Mouse (Mus musculus) limb, embryonic 12.5 days (tissue): ENCODE data around the gene Cox7a1. TPM values are rescaled to one million over a fixed set of nuclear protein-coding genes. Genes with fewer than 3 reads are reported as not detected.
"Not testable (repeated sequence)": the region's sequence is repeated elsewhere in the genome, so short reads cannot be mapped to it uniquely, and the experiment has no call there.

Experiments used
- ATAC-seq: fragments of 200-750 bp; cut with Nextera tagmentation; 2 replicates; pipeline ENCODE4 v1.8.0; 2017; ENCODE audit warnings: low read depth, moderate TSS enrichment; ENCODE audit not compliant: insufficient number of reproducible peaks, insufficient read depth, low FRiP score, low TSS enrichment
- H3K27ac ChIP-seq: fragments of 300-500 bp; sonication (generic); 2 replicates; pipeline ENCODE4 v1.5.1; 2016; ENCODE audit warnings: mild to moderate bottlenecking, moderate library complexity
- H3K27me3 ChIP-seq: fragments of 300-500 bp; sonication (generic); 2 replicates; pipeline ENCODE4 v1.6.1; 2016; ENCODE audit warnings: mild to moderate bottlenecking, moderate library complexity
- H3K36me3 ChIP-seq: fragments of 300-500 bp; sonication (generic); 2 replicates; pipeline ENCODE4 v1.6.1; 2016; ENCODE audit warnings: mild to moderate bottlenecking, moderate library complexity
- H3K4me1 ChIP-seq: fragments of 300-500 bp; sonication (generic); replicated peaks from 2 replicates; pipeline ENCODE4 v1.6.1; 2016
- H3K4me2 ChIP-seq: fragments of 300-500 bp; sonication (generic); 2 replicates; pipeline ENCODE4 v1.6.1; 2016; ENCODE audit warnings: mild to moderate bottlenecking, moderate library complexity
- H3K4me3 ChIP-seq: fragments of 300-500 bp; sonication (generic); replicated peaks from 2 replicates; pipeline ENCODE4 v1.5.1; 2016; ENCODE audit warnings: mild to moderate bottlenecking
- H3K9ac ChIP-seq: fragments of 300-500 bp; sonication (generic); replicated peaks from 2 replicates; pipeline ENCODE4 v1.6.1; 2016; ENCODE audit warnings: mild to moderate bottlenecking, moderate library complexity
- H3K9me3 ChIP-seq: fragments of 300-500 bp; sonication (generic); 2 replicates; pipeline ENCODE4 v1.6.1; 2016; ENCODE audit warnings: mild to moderate bottlenecking, moderate library complexity
- WGBS: fragments of 180-500 bp; shearing (Covaris S2); methylation state at CpG from one replicate; pipeline ENCODE4 v1.1.7; 2016; 5-methylcytosine and 5-hydroxymethylcytosine counted together
- polyA plus RNA-seq: library from polyadenylated mRNA; unstranded; fragments of >200 nt; fragmentation: Nextera tagmentation; extraction: Ambion mirVana; gene quantifications from 2 replicates; pipeline ENCODE4 v1.2.1, GENCODE M21; 2016

The Cox7a1 gene
- polyA plus RNA-seq, 1 experiment from 2014 or later: 2.4 TPM

- ATAC-seq: no peak; the same call in 1 of the 2 replicates
- no peaks in the 10 kb centered on the region for H3K27me3 ChIP-seq
- peak overlapping the region; percentile 84 for H3K9ac ChIP-seq
- H3K4me3 ChIP-seq: peak overlapping the region; percentile 66
- peaks cover 25% of the 10 kb centered on the region for H3K9me3 ChIP-seq
- 26% methylated on average over 11 of the region's 11 CpGs for WGBS
- peaks cover 34% of the 10 kb centered on the region for H3K36me3 ChIP-seq
- H3K27ac ChIP-seq: no peak overlapping the region
- peaks cover 9% of the 10 kb centered on the region for H3K4me1 ChIP-seq
- H3K4me2 ChIP-seq: peak overlapping the region; percentile 65
Measured at GRCm38 (mm10) chr7:30170283-30170951, 13.5 kb upstream of the Cox7a1 start.

GRCm38 (mm10) chr7:30176474-30176873 is 7.5 kb upstream of the Cox7a1 start:
- 82% methylated on average over 12 of the region's 12 CpGs for WGBS
- peaks cover 32% of the 10 kb centered on the region for H3K36me3 ChIP-seq
- no peaks in the 10 kb centered on the region for H3K9me3 ChIP-seq

GRCm38 (mm10) chr7:30178256-30178655 is 5.7 kb upstream of the Cox7a1 start:
- WGBS: 85% methylated on average over 11 of the region's 11 CpGs
- H3K9me3 ChIP-seq: no peaks in the 10 kb centered on the region
- no peak overlapping the region for H3K4me3 ChIP-seq
- no peak overlapping the region for H3K4me2 ChIP-seq
- H3K36me3 ChIP-seq: peaks cover 32% of the 10 kb centered on the region
- H3K4me1 ChIP-seq: no peaks in the 10 kb centered on the region
- no peak overlapping the region for H3K9ac ChIP-seq
- H3K27me3 ChIP-seq: no peaks in the 10 kb centered on the region
- ATAC-seq: no peak
- H3K27ac ChIP-seq: no peak overlapping the region

More at GRCm38 (mm10) chr7:30176474-30176873, 7.5 kb upstream of the Cox7a1 start:
- Histone ChIP-seq H3K27me3 (no peaks in the 10 kb centered on the region), H3K4me2 (no peak overlapping the region), H3K4me3 (no peak overlapping the region), H3K27ac (no peak overlapping the region), H3K9ac (no peak overlapping the region), H3K4me1 (no peaks in the 10 kb centered on the region)
- ATAC-seq: no peak

- H3K4me3 ChIP-seq: no peak overlapping the region
- peaks cover 32% of the 10 kb centered on the region for H3K36me3 ChIP-seq
- no peak overlapping the region for H3K4me2 ChIP-seq
- no peak overlapping the region for H3K27ac ChIP-seq
- ATAC-seq: no peak
- whole genome bisulfite sequencing: 5% methylated on average over 4 of the region's 4 CpGs
- no peaks in the 10 kb centered on the region for H3K27me3 ChIP-seq
- H3K9ac ChIP-seq: no peak overlapping the region
- H3K4me1 ChIP-seq: peaks cover 5% of the 10 kb centered on the region; the same call in 1 of the 2 replicates
- no peaks in the 10 kb centered on the region for H3K9me3 ChIP-seq
Measured at GRCm38 (mm10) chr7:30181308-30181707, 2.6 kb upstream of the Cox7a1 start.

GRCm38 (mm10) chr7:30181929-30182328 is 2.0 kb upstream of the Cox7a1 start:
- H3K27ac ChIP-seq, ATAC-seq, H3K27me3 ChIP-seq, H3K4me2 ChIP-seq, H3K4me1 ChIP-seq, H3K4me3 ChIP-seq, H3K9ac ChIP-seq, H3K9me3 ChIP-seq: not testable (repeated sequence)
- peaks cover 32% of the 10 kb centered on the region for H3K36me3 ChIP-seq
- WGBS: 94% methylated on average over 10 of the region's 10 CpGs

GRCm38 (mm10) chr7:30183189-30183588 is 755 bp upstream of the Cox7a1 start:
- H3K4me3 ChIP-seq, H3K9me3 ChIP-seq, H3K27me3 ChIP-seq, H3K9ac ChIP-seq, H3K27ac ChIP-seq, H3K4me2 ChIP-seq, ATAC-seq, H3K4me1 ChIP-seq: not testable (repeated sequence)
- H3K36me3 ChIP-seq: peaks cover 35% of the 10 kb centered on the region
- 86% methylated on average over 6 of the region's 7 CpGs for WGBS

GRCm38 (mm10) chr7:30184641-30185348 is 851 bp downstream of the Cox7a1 start:
- H3K36me3 ChIP-seq: peaks cover 41% of the 10 kb centered on the region
- no peak for ATAC-seq
- 68% methylated on average over 13 of the region's 13 CpGs for WGBS
- H3K9ac ChIP-seq: no peak overlapping the region
- H3K27me3 ChIP-seq: no peaks in the 10 kb centered on the region
- no peaks in the 10 kb centered on the region for H3K9me3 ChIP-seq
- H3K4me3 ChIP-seq: no peak overlapping the region
- H3K4me1 ChIP-seq: peaks cover 5% of the 10 kb centered on the region; the same call in 1 of the 2 replicates
- no peak overlapping the region for H3K4me2 ChIP-seq
- H3K27ac ChIP-seq: no peak overlapping the region

GRCm38 (mm10) chr7:30188344-30189115 is 4.6 kb downstream of the Cox7a1 start:
- no peaks in the 10 kb centered on the region for H3K27me3 ChIP-seq
- no peaks in the 10 kb centered on the region for H3K9me3 ChIP-seq
- H3K4me1 ChIP-seq: peaks cover 17% of the 10 kb centered on the region
- no peak overlapping the region for H3K4me2 ChIP-seq
- no peak for ATAC-seq
- H3K9ac ChIP-seq: no peak overlapping the region
- peaks cover 70% of the 10 kb centered on the region for H3K36me3 ChIP-seq
- no peak overlapping the region for H3K27ac ChIP-seq
- WGBS: 76% methylated on average over 12 of the region's 12 CpGs
- H3K4me3 ChIP-seq: no peak overlapping the region

- 82% methylated on average over 4 of the region's 4 CpGs for WGBS
Measured at GRCm38 (mm10) chr7:30189116-30189491, 5.2 kb downstream of the Cox7a1 start.

GRCm38 (mm10) chr7:30192088-30192487 is 8.1 kb downstream of the Cox7a1 start:
- 88% methylated on average over 12 of the region's 12 CpGs for WGBS
- H3K36me3 ChIP-seq: peaks cover 54% of the 10 kb centered on the region
- no peak overlapping the region for H3K27ac ChIP-seq
- no peaks in the 10 kb centered on the region for H3K9me3 ChIP-seq
- 0 out of 2 replicates have a peak overlapping the region, but pooled peaks have one; percentile 74 for H3K4me3 ChIP-seq
- ATAC-seq: no peak
- peaks cover 20% of the 10 kb centered on the region for H3K4me1 ChIP-seq
- H3K4me2 ChIP-seq: peak overlapping the region; percentile 85
- H3K27me3 ChIP-seq: no peaks in the 10 kb centered on the region
- H3K9ac ChIP-seq: 0 out of 2 replicates have a peak overlapping the region, but pooled peaks have one; percentile 76

More at GRCm38 (mm10) chr7:30189116-30189491, 5.2 kb downstream of the Cox7a1 start:
- peaks cover 70% of the 10 kb centered on the region for H3K36me3 ChIP-seq
- peaks cover 14% of the 10 kb centered on the region for H3K4me1 ChIP-seq
- H3K4me2 ChIP-seq: no peak overlapping the region
- no peaks in the 10 kb centered on the region for H3K9me3 ChIP-seq
- no peak overlapping the region for H3K4me3 ChIP-seq
- no peak for ATAC-seq
- no peak overlapping the region for H3K9ac ChIP-seq
- H3K27me3 ChIP-seq: no peaks in the 10 kb centered on the region
- no peak overlapping the region for H3K27ac ChIP-seq

GRCm38 (mm10) chr7:30193013-30193412 is 9.1 kb downstream of the Cox7a1 start:
- 16% methylated on average over 9 of the region's 9 CpGs for WGBS
- H3K9ac ChIP-seq: peak overlapping the region; percentile 76
- peak overlapping the region; percentile 85 for H3K4me2 ChIP-seq
- no peaks in the 10 kb centered on the region for H3K27me3 ChIP-seq
- no peaks in the 10 kb centered on the region for H3K9me3 ChIP-seq
- H3K36me3 ChIP-seq: peaks cover 44% of the 10 kb centered on the region
- peak overlapping the region; percentile 74 for H3K4me3 ChIP-seq
- no peak for ATAC-seq
- peaks cover 20% of the 10 kb centered on the region for H3K4me1 ChIP-seq
- peak overlapping the region; percentile 87 for H3K27ac ChIP-seq
